Mouse (Mus musculus): ENCODE results near the gene Slc37a2. TPM values are rescaled to one million over a fixed set of nuclear protein-coding genes. Genes with fewer than 3 reads are reported as not detected.

Gene Slc37a2
- total and polyA plus RNA-seq, 2 experiments from 2014 or later, result 1.1 to 3.5 TPM

GRCm38 (mm10) chr9:37230486-37231195, 24.9 kb downstream of the Slc37a2 start:
- no peak overlapping the region for H3K4me3 ChIP-seq (ENCODE audit: low read depth, low read length)
- H3K36me3 ChIP-seq (ENCODE audit: insufficient read depth, low read length), result 0 out of 2 replicates have a peak, but pooled peaks cover 3% of the 10 kb centered on the region
- TF ChIP-seq CTCF (IDR thresholded peaks at IDR 0.05), result no peak
- H3K4me2 ChIP-seq (ENCODE audit: low read depth, low read length, poor library complexity, severe bottlenecking), result no peak overlapping the region
- DNase-seq (ENCODE audit: low spot score), result no peak
- no peak for ATAC-seq (ENCODE audit: low FRiP score)
- no peaks in the 10 kb centered on the region for H3K27me3 ChIP-seq (ENCODE audit: insufficient read depth, low read length)
- H3K4me1 ChIP-seq (ENCODE audit: insufficient read depth, low read length), result no peaks in the 10 kb centered on the region
- no peak overlapping the region for H3K9ac ChIP-seq (replicated peaks; ENCODE audit: low read length, poor library complexity, severe bottlenecking)
- H3K9me3 ChIP-seq (ENCODE audit: low read length), result no peaks in the 10 kb centered on the region
- 95% methylated on average over 9 of the region's 9 CpGs for WGBS
- H3K27ac ChIP-seq (ENCODE audit: low read depth, low read length), result no peak overlapping the region

- H3K9ac ChIP-seq (replicated peaks; ENCODE audit: low read length, poor library complexity, severe bottlenecking), result 0 out of 2 replicates have a peak overlapping the region, but pooled peaks have one; percentile 1
- no peaks in the 10 kb centered on the region for H3K4me1 ChIP-seq (ENCODE audit: insufficient read depth, low read length)
- H3K27me3 ChIP-seq (ENCODE audit: insufficient read depth, low read length), result no peaks in the 10 kb centered on the region
- TF ChIP-seq CTCF (IDR thresholded peaks at IDR 0.05), result peak; percentile 100
- peak; percentile 82 for ATAC-seq (ENCODE audit: low FRiP score)
- WGBS, result 0% methylated on average over 1 of the region's 1 CpGs
- H3K4me2 ChIP-seq (ENCODE audit: low read depth, low read length, poor library complexity, severe bottlenecking), result no peak overlapping the region
- no peak overlapping the region for H3K27ac ChIP-seq (ENCODE audit: low read depth, low read length)
- peak; percentile 82 for DNase-seq (ENCODE audit: low spot score)
- no peak overlapping the region for H3K4me3 ChIP-seq (ENCODE audit: low read depth, low read length)
- H3K9me3 ChIP-seq (ENCODE audit: low read length), result no peaks in the 10 kb centered on the region
- 0 out of 2 replicates have a peak, but pooled peaks cover 3% of the 10 kb centered on the region for H3K36me3 ChIP-seq (ENCODE audit: insufficient read depth, low read length)
These were observed 25.6 kb downstream of the Slc37a2 start for GRCm38 (mm10) chr9:37229880-37230325.

GRCm38 (mm10) chr9:37225581-37225980, 30.0 kb downstream of the Slc37a2 start:
- DNase-seq (ENCODE audit: low spot score) (no peak), ATAC-seq (ENCODE audit: low FRiP score) (no peak)
- Histone ChIP-seq H3K27me3 (ENCODE audit: insufficient read depth, low read length) (no peaks in the 10 kb centered on the region), H3K4me1 (ENCODE audit: insufficient read depth, low read length) (no peaks in the 10 kb centered on the region), H3K27ac (ENCODE audit: low read depth, low read length) (no peak overlapping the region), H3K36me3 (ENCODE audit: insufficient read depth, low read length) (0 out of 2 replicates have a peak, but pooled peaks cover 6% of the 10 kb centered on the region), H3K4me3 (ENCODE audit: low read depth, low read length) (no peak overlapping the region), H3K4me2 (ENCODE audit: low read depth, low read length, poor library complexity, severe bottlenecking) (no peak overlapping the region), H3K9ac (replicated peaks; ENCODE audit: low read length, poor library complexity, severe bottlenecking) (no peak overlapping the region), H3K9me3 (ENCODE audit: low read length) (no peaks in the 10 kb centered on the region)
- no peak for TF ChIP-seq CTCF (IDR thresholded peaks at IDR 0.05)
- WGBS, result 100% methylated on average over 1 of the region's 1 CpGs

- H3K4me1 ChIP-seq (ENCODE audit: insufficient read depth, low read length), result no peaks in the 10 kb centered on the region
- H3K27ac ChIP-seq (ENCODE audit: low read depth, low read length), result no peak overlapping the region
- H3K4me3 ChIP-seq (ENCODE audit: low read depth, low read length), result no peak overlapping the region
- 0 out of 2 replicates have a peak, but pooled peaks cover 6% of the 10 kb centered on the region for H3K36me3 ChIP-seq (ENCODE audit: insufficient read depth, low read length)
- WGBS, result 63% methylated on average over 8 of the region's 8 CpGs
- no peaks in the 10 kb centered on the region for H3K9me3 ChIP-seq (ENCODE audit: low read length)
- TF ChIP-seq CTCF (IDR thresholded peaks at IDR 0.05), result no peak
- ATAC-seq (ENCODE audit: low FRiP score), result no peak
- no peak overlapping the region for H3K9ac ChIP-seq (replicated peaks; ENCODE audit: low read length, poor library complexity, severe bottlenecking)
- no peak overlapping the region for H3K4me2 ChIP-seq (ENCODE audit: low read depth, low read length, poor library complexity, severe bottlenecking)
- no peaks in the 10 kb centered on the region for H3K27me3 ChIP-seq (ENCODE audit: insufficient read depth, low read length)
- no peak for DNase-seq (ENCODE audit: low spot score)
These were observed 34.8 kb downstream of the Slc37a2 start for GRCm38 (mm10) chr9:37220755-37221154.

GRCm38 (mm10) chr9:37214327-37215060, 41.0 kb downstream of the Slc37a2 start:
- 93% methylated on average over 9 of the region's 9 CpGs for WGBS
- no peaks in the 10 kb centered on the region for H3K9me3 ChIP-seq (ENCODE audit: low read length)
- H3K36me3 ChIP-seq (ENCODE audit: insufficient read depth, low read length), result no peaks in the 10 kb centered on the region
- H3K4me1 ChIP-seq (ENCODE audit: insufficient read depth, low read length), result no peaks in the 10 kb centered on the region
- H3K27me3 ChIP-seq (ENCODE audit: insufficient read depth, low read length), result no peaks in the 10 kb centered on the region
- TF ChIP-seq CTCF (IDR thresholded peaks at IDR 0.05), result no peak
- no peak overlapping the region for H3K9ac ChIP-seq (replicated peaks; ENCODE audit: low read length, poor library complexity, severe bottlenecking)
- ATAC-seq (ENCODE audit: low FRiP score) (no peak), DNase-seq (ENCODE audit: low spot score) (no peak)
- H3K4me2 ChIP-seq (ENCODE audit: low read depth, low read length, poor library complexity, severe bottlenecking), result no peak overlapping the region
- H3K27ac ChIP-seq (ENCODE audit: low read depth, low read length), result no peak overlapping the region
- no peak overlapping the region for H3K4me3 ChIP-seq (ENCODE audit: low read depth, low read length)
